Mouse (Mus musculus): ENCODE results near the gene Ciz1. TPM values are rescaled to one million over a fixed set of nuclear protein-coding genes. Genes with fewer than 3 reads are reported as not detected.

Ciz1 gene
- polyA plus RNA-seq, 2 experiments = 13.1 to 40.3 TPM

GRCm38 (mm10) chr2:32320721-32321120 is 31.4 kb upstream of the Ciz1 start:
- Histone ChIP-seq H3K4me3 (ENCODE audit: insufficient read depth in 1 of 2, low read depth in 2 of 2, low read length in 2 of 2) (no peak overlapping the region), H3K4me2 (ENCODE audit: low read depth) (no peak overlapping the region), H3K27ac (no peak overlapping the region), H3K36me3 (replicated peaks; ENCODE audit: control insufficient read depth, insufficient read depth, low read depth) (no peaks in the 10 kb centered on the region), H3K9me3 (ENCODE audit: control insufficient read depth, low read length) (no peaks in the 10 kb centered on the region), H3K4me1 (replicated peaks; ENCODE audit: control insufficient read depth in 2 of 2, insufficient read depth in 2 of 2, low read length in 1 of 2) (peaks cover 0 to under 1% of the 10 kb centered on the region in 2 experiments; a peak in 1 of 4 replicates), H3K27me3 (ENCODE audit: control insufficient read depth, insufficient read depth, low read length) (peaks cover 15% of the 10 kb centered on the region), H3K9ac (replicated peaks) (no peak overlapping the region)
- ATAC-seq (ENCODE audit: insufficient read depth) (no peak), DNase-seq (ENCODE audit: low read depth in 3 of 3, low spot score in 3 of 3) (no peak)
- no peak for TF ChIP-seq EP300 (IDR thresholded peaks at IDR 0.05; ENCODE audit: low read depth)
- TF ChIP-seq CTCF (IDR thresholded peaks at IDR 0.05; ENCODE audit: low read depth) = no peak
- WGBS (ENCODE audit: insufficient replicate concordance) = 57% methylated on average over 11 of the region's 11 CpGs

GRCm38 (mm10) chr2:32321591-32322298 is 30.4 kb upstream of the Ciz1 start:
- ATAC-seq (ENCODE audit: insufficient read depth) = no peak
- DNase-seq (ENCODE audit: low read depth in 3 of 3, low spot score in 3 of 3) = no peak
- Histone ChIP-seq H3K4me1 (replicated peaks; ENCODE audit: control insufficient read depth in 2 of 2, insufficient read depth in 2 of 2, low read length in 1 of 2) (peaks cover 0 to 2% of the 10 kb centered on the region in 2 experiments; a peak in 1 of 4 replicates), H3K9ac (replicated peaks) (no peak overlapping the region), H3K4me2 (ENCODE audit: low read depth) (no peak overlapping the region), H3K36me3 (replicated peaks; ENCODE audit: control insufficient read depth, insufficient read depth, low read depth) (no peaks in the 10 kb centered on the region), H3K27me3 (ENCODE audit: control insufficient read depth, insufficient read depth, low read length) (peaks cover 15% of the 10 kb centered on the region), H3K9me3 (ENCODE audit: control insufficient read depth, low read length) (no peaks in the 10 kb centered on the region), H3K27ac (no peak overlapping the region), H3K4me3 (ENCODE audit: insufficient read depth in 1 of 2, low read depth in 2 of 2, low read length in 2 of 2) (no peak overlapping the region)
- TF ChIP-seq CTCF (IDR thresholded peaks at IDR 0.05; ENCODE audit: low read depth) (no peak), EP300 (IDR thresholded peaks at IDR 0.05; ENCODE audit: low read depth) (no peak)
- WGBS (ENCODE audit: insufficient replicate concordance) = 54% methylated on average over 9 of the region's 9 CpGs

- no peak for ATAC-seq (ENCODE audit: insufficient read depth)
- no peak for DNase-seq (ENCODE audit: low read depth in 3 of 3, low spot score in 3 of 3)
- H3K4me2 ChIP-seq (ENCODE audit: low read depth) = no peak overlapping the region
- H3K4me3 ChIP-seq (ENCODE audit: insufficient read depth in 1 of 2, low read depth in 2 of 2, low read length in 2 of 2) = no peak overlapping the region
- H3K27me3 ChIP-seq (ENCODE audit: control insufficient read depth, insufficient read depth, low read length) = peaks cover 6% of the 10 kb centered on the region
- H3K36me3 ChIP-seq (replicated peaks; ENCODE audit: control insufficient read depth, insufficient read depth, low read depth) = no peaks in the 10 kb centered on the region
- peaks cover 0 to 2% of the 10 kb centered on the region in 2 experiments; a peak in 1 of 4 replicates for H3K4me1 ChIP-seq (replicated peaks; ENCODE audit: control insufficient read depth in 2 of 2, insufficient read depth in 2 of 2, low read length in 1 of 2)
- WGBS (ENCODE audit: insufficient replicate concordance) = 64% methylated on average over 7 of the region's 7 CpGs
- no peaks in the 10 kb centered on the region for H3K9me3 ChIP-seq (ENCODE audit: control insufficient read depth, low read length)
- H3K9ac ChIP-seq (replicated peaks) = no peak overlapping the region
- TF ChIP-seq EP300 (IDR thresholded peaks at IDR 0.05; ENCODE audit: low read depth) (no peak), CTCF (IDR thresholded peaks at IDR 0.05; ENCODE audit: low read depth) (no peak)
- H3K27ac ChIP-seq = no peak overlapping the region
Observed at GRCm38 (mm10) chr2:32322754-32323741, 29.1 kb upstream of the Ciz1 start.

GRCm38 (mm10) chr2:32324322-32324721 is 27.8 kb upstream of the Ciz1 start:
- Histone ChIP-seq H3K4me1 (replicated peaks; ENCODE audit: control insufficient read depth in 2 of 2, insufficient read depth in 2 of 2, low read length in 1 of 2) (peaks cover 0 to 2% of the 10 kb centered on the region in 2 experiments; a peak in 1 of 4 replicates), H3K27me3 (ENCODE audit: control insufficient read depth, insufficient read depth, low read length) (no peaks in the 10 kb centered on the region), H3K9me3 (ENCODE audit: control insufficient read depth, low read length) (no peaks in the 10 kb centered on the region), H3K36me3 (replicated peaks; ENCODE audit: control insufficient read depth, insufficient read depth, low read depth) (no peaks in the 10 kb centered on the region), H3K27ac (no peak overlapping the region), H3K9ac (replicated peaks) (no peak overlapping the region), H3K4me3 (ENCODE audit: insufficient read depth in 1 of 2, low read depth in 2 of 2, low read length in 2 of 2) (no peak overlapping the region), H3K4me2 (ENCODE audit: low read depth) (no peak overlapping the region)
- 37% methylated on average over 4 of the region's 4 CpGs for WGBS (ENCODE audit: insufficient replicate concordance)
- no peak for DNase-seq (ENCODE audit: low read depth in 3 of 3, low spot score in 3 of 3)
- ATAC-seq (ENCODE audit: insufficient read depth) = no peak
- TF ChIP-seq EP300 (IDR thresholded peaks at IDR 0.05; ENCODE audit: low read depth) (no peak), CTCF (IDR thresholded peaks at IDR 0.05; ENCODE audit: low read depth) (peak; percentile 21; the same call in 1 of the 2 replicates)

- TF ChIP-seq CTCF (IDR thresholded peaks at IDR 0.05; ENCODE audit: low read depth) (no peak), EP300 (IDR thresholded peaks at IDR 0.05; ENCODE audit: low read depth) (no peak)
- 38% methylated on average over 7 of the region's 7 CpGs for WGBS (ENCODE audit: insufficient replicate concordance)
- H3K27ac ChIP-seq = no peak overlapping the region
Observed at GRCm38 (mm10) chr2:32325342-32325741, 26.8 kb upstream of the Ciz1 start.

More at GRCm38 (mm10) chr2:32325342-32325741, 26.8 kb upstream of the Ciz1 start:
- Histone ChIP-seq H3K4me1 (replicated peaks; ENCODE audit: control insufficient read depth in 2 of 2, insufficient read depth in 2 of 2, low read length in 1 of 2) (peaks cover 0 to 2% of the 10 kb centered on the region in 2 experiments; a peak in 1 of 4 replicates), H3K36me3 (replicated peaks; ENCODE audit: control insufficient read depth, insufficient read depth, low read depth) (no peaks in the 10 kb centered on the region), H3K9ac (replicated peaks) (no peak overlapping the region), H3K27me3 (ENCODE audit: control insufficient read depth, insufficient read depth, low read length) (no peaks in the 10 kb centered on the region), H3K4me2 (ENCODE audit: low read depth) (no peak overlapping the region), H3K4me3 (ENCODE audit: insufficient read depth in 1 of 2, low read depth in 2 of 2, low read length in 2 of 2) (no peak overlapping the region), H3K9me3 (ENCODE audit: control insufficient read depth, low read length) (no peaks in the 10 kb centered on the region)
- ATAC-seq (ENCODE audit: insufficient read depth) (no peak), DNase-seq (ENCODE audit: low read depth in 3 of 3, low spot score in 3 of 3) (no peak)
